Mouse (Mus musculus): ENCODE data around the gene Tmem8b.

DNA sequence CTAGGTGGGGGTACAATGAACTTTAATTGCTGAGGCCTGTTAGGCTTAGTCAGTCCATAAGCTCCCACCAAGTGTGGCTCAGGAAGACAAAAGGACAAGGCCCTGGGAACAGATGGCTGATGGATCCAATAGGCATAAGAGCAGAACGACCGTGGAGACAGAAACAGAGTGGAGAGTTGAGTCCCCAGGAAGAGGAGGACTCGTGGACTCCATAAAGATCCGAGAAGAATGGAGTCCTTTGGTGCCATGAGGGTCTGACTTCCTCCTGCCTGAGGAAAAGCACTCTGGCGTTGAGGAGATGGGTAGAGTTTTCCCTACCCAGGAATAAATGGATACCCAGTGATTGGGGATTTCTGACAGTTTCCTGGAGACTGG is 38.1 kb upstream of the Tmem8b start:
- TF ChIP-seq CTCF (IDR thresholded peaks at IDR 0.05; ENCODE audit: low read depth, low read length): no peak
- no peak for TF ChIP-seq POLR2AphosphoS5 (IDR thresholded peaks at IDR 0.05; ENCODE audit: insufficient replicate concordance, low read depth, low read length)
- no peak for TF ChIP-seq TAL1 (conservative IDR thresholded peaks at IDR 0.05; ENCODE audit: low read depth, low read length)
- TF ChIP-seq GATA1 (IDR thresholded peaks at IDR 0.05; ENCODE audit: borderline replicate concordance, low read length): no peak

Measured in G1E (cell line).